Mouse (Mus musculus) c-Kit-positive CD71-positive TER-119-negative erythroid progenitor cells, embryonic 14.5 days (primary cell): ENCODE measurements around the gene Desi1.

Experiments used
- DNase-seq: peaks from one replicate; pipeline ENCODE4 v3.0.0-alpha.2; 2013; ENCODE audit warnings: low read depth

Desi1 gene

GRCm38 (mm10) chr15:82033762-82034161, at the start of gene Desi1:
Gene Desi1, minus strand, starts transcription at chr15:82033862.
- DNase-seq, result no peak

GRCm38 (mm10) chr15:82081161-82081560, 47.5 kb upstream of the Desi1 start:
- DNase-seq, result no peak

DNA sequence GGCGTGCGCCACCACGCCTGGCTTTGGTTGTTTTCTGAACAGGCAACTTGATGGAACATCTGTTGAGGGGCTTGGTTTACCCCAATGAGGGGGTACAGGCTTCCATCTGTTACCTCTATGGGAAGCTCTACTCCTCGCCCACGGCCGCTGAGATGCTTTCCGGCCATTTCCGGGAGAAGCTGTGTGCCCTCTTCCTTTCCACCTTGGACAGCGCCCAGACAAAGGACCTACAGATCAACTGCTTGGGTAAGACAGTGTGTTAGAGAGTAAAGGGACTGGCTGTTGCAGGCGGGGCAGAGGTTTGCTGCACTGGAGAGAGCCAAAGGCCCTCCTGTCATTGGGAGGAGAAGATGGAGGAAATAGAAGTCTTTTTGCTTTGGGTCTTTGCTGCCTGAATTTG, 46.2 kb upstream of the Desi1 start:
- no peak for DNase-seq

GRCm38 (mm10) chr15:82073490-82073889, 39.8 kb upstream of the Desi1 start:
- no peak for DNase-seq

DNA sequence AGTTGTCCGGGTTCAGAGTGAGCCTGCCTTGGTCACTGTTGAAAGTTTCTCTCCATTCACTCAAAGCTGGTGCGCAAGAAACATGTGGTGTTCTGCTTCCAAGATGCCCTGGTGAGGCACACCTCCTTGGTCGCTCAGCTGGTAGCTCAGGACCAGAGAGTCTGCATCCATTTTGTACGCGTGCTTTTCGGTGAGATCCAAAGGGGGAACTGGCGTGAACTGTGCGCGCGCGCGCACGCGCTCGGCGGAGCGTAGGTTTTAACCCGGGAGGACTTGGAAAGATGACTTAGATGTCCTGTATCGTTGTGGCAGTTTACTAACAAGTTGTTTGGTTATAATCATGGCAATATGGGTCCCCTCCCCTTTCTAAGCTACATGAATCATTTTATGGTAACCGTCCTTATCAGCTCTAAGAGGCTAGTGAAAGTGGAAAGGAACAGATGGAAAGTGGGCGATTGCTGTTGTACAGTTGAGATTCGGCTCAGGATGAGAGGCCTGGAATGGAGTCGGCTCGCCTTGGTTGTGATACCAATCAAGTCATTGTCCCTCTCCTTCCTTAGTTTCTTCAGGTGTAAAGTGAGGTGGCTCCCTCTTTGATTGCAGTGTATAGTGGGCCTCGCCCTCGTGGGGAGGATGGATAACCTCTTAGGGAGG, 38.3 kb upstream of the Desi1 start:
- DNase-seq, result no peak

GRCm38 (mm10) chr15:82069898-82070297, 36.2 kb upstream of the Desi1 start, which contains the start of gene Mei1:
Gene Mei1, plus strand, starts transcription at chr15:82069996.
- DNase-seq, result no peak

GRCm38 (mm10) chr15:82065511-82065910, 31.8 kb upstream of the Desi1 start:
- peak; percentile 62 for DNase-seq

DNA sequence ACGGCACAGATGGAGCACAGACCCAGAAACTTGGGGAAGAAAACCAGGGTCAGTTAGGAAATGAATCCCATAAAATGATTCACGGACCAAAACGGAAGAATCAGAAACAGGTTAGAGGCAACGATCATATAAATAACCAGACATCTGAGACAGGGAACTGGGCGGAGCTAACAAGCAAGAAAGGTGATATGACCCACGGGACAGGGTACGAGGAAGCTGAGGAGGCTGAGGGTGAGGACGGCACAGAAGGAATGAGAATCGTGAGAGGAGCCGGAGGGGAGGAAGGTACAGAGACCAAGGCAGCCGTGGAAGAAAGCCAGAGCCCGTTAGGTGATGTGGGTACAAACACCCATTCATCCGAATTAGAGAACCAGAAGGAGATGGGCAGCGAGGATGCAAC, 30.2 kb upstream of the Desi1 start:
- DNase-seq, result no peak

GRCm38 (mm10) chr15:82058719-82059201, 25.1 kb upstream of the Desi1 start, which contains the start of gene 4930407I10Rik:
Gene 4930407I10Rik, plus strand, starts transcription at chr15:82059151.
- no peak for DNase-seq

GRCm38 (mm10) chr15:82052544-82052943, 18.9 kb upstream of the Desi1 start:
- DNase-seq, result no peak

- peak; percentile 77 for DNase-seq
Measured at GRCm38 (mm10) chr15:82047080-82047883, 13.6 kb upstream of the Desi1 start, which contains the start of gene Snu13. Gene Snu13, minus strand, starts transcription at chr15:82047598.

DNA sequence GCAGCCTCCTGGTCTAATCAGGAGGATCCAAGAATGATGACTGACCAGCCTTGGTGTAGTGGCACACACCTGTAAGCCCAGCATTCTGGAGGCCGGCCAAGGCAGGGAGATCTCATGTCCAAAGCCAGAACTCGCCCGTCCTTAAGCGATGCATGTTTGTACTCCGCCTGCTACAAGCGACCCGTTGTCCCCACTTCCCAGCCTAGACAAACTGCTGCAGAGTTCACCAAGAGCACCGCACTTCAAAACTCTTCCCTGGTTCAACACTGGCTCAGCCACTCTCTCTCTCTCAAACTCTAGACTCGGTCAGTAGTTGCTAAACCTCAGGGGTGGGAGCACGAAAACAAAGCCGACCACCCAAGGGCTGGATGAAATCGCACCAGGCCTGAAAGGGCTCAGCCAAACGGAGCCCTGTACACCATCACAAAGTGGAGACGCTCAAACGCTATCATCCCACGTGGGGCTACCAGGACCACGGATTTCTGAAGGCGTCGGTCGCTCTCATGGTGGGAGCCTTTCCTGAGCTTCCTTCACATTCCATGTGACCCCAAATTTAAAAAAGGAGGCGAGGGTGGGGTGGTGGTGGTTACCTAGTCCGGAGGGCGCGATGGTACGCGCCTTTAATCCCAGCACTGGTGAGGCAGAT, 12.7 kb upstream of the Desi1 start:
- DNase-seq, result no peak

GRCm38 (mm10) chr15:82044166-82044784, 10.6 kb upstream of the Desi1 start:
- DNase-seq, result no peak

GRCm38 (mm10) chr15:82040650-82041049, 7.0 kb upstream of the Desi1 start:
- no peak for DNase-seq

GRCm38 (mm10) chr15:82035904-82036689, 2.4 kb upstream of the Desi1 start:
- no peak for DNase-seq

DNA sequence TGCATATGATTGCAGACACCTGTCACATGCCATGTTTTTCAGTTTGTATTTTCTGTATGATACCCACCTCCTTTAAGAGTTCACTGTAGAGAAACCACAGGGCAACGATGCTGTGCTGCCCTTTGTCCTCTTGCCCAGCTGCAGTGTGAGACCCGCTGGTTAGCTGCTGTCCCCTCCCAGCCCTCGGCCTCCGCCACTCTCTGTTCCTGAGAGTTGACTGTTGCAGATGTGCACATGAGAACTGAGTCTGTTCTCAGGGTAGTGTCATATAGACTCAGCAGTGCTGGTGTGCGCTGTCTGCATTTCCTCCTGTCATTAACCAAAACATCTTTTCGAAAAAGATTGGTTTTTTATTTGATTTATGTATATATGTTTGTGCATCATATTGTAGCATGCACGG, 1.3 kb downstream of the Desi1 start:
- DNase-seq, result no peak

- no peak for DNase-seq
Measured at GRCm38 (mm10) chr15:82027726-82028125, 5.9 kb downstream of the Desi1 start.

- DNase-seq, result no peak
Measured at GRCm38 (mm10) chr15:82027276-82027675, 6.4 kb downstream of the Desi1 start.

GRCm38 (mm10) chr15:82023965-82024635, 9.6 kb downstream of the Desi1 start:
- DNase-seq, result no peak

DNA sequence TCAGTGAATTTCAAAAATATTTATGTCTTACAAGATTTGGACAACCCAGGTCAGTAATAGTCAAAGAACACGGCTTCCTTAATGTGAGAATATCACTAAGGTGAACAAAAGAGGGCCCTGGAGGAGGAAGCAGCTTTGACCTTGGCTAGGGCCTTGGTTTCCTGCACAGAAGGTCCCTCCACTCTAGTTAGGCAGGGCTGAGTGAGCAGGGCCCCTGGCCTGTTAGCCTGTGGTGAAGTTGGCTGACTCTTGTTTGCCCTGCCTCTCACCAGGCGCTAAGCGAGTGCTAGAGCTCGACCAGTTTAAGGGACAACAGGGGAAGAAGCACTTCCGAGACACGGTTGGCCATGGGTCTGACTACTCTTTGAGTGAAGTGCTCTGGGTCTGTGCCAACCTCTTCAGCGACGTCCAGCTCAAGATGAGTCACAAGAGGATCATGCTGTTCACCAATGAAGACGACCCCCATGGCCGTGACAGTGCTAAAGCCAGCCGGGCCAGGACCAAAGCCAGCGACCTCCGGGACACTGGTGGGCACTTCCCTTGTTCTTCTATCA, 11.1 kb downstream of the Desi1 start:
- no peak for DNase-seq
